Mouse (Mus musculus): ENCODE results near the gene Ppp1r15b.
A peak's percentile ranks its signal among the peaks of the same experiment; 100 is the strongest.

Gene Ppp1r15b

GRCm38 (mm10) chr1:133130638-133131560 is at the start of gene Ppp1r15b:
TSS of gene Ppp1r15b (plus strand) at chr1:133131143.
- DNase-seq (ENCODE audit: low spot score in 2 of 2), result peak; percentile 99

- no peak for DNase-seq (ENCODE audit: low spot score in 2 of 2)
Measured at GRCm38 (mm10) chr1:133083003-133083546, 47.9 kb upstream of the Ppp1r15b start.

- DNase-seq (ENCODE audit: low spot score in 2 of 2), result no peak
Measured at GRCm38 (mm10) chr1:133083942-133084625, 46.9 kb upstream of the Ppp1r15b start.

- no peak for DNase-seq (ENCODE audit: low spot score in 2 of 2)
Measured at GRCm38 (mm10) chr1:133084708-133085416, 46.1 kb upstream of the Ppp1r15b start.

- DNase-seq (ENCODE audit: low spot score in 2 of 2), result no peak
Measured at GRCm38 (mm10) chr1:133085417-133085742, 45.6 kb upstream of the Ppp1r15b start.

DNA sequence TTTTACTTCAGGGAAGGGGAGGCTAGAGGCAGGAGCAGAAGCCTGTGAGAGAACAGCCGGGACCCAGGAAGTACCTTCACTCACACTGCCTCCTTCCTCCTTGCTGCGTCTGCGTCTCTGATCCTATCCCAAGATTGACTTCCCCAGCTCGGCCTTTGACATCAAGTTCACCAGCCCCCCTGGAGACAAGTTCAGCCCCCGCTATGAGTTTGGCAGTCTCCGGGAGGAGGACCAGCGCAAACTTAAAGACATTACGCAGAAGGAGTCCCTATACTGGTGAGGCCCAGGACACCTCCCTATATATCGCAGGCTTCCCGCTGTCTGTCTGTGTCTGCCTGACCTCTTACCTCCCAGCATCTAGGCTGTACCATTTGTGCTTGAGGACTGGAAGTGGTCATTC is 44.1 kb upstream of the Ppp1r15b start:
- no peak for DNase-seq (ENCODE audit: low spot score in 2 of 2)

DNA sequence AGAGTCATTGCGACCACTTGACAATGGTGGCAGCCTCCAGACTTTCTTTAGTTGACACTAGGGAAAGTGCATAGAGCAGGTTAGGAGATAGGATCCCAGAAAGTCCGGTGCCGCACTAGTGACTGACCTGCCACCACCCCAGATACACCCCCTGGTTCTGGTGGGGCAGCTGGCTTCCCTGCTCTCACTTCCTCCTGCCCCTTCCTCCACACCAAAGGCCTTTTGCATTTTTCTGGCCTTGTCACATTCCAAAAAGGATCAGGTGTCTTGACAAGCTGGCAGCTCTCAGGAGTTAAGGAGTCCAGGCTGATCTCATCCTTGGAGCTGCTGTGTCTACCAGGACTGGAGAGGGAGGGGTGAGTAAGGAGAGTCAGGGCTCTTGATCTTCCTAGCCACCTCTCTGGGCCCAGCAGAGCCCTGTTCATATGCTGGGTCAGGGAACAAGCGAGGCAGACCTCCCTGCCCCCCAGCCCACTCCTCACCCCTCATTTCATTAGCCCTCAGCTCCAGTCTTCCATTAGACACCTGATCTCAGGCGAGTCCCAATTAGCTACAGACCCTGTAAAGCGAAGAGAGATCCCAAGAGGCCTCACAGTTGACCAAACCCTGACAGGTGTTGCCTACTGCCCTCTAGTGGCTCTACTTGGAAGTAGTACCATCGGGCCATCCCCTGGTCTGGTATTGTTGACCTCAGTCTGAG is 43.6 kb upstream of the Ppp1r15b start:
- peak in 1 of 2 experiments; percentile 53 for DNase-seq (ENCODE audit: low spot score in 2 of 2)

DNA sequence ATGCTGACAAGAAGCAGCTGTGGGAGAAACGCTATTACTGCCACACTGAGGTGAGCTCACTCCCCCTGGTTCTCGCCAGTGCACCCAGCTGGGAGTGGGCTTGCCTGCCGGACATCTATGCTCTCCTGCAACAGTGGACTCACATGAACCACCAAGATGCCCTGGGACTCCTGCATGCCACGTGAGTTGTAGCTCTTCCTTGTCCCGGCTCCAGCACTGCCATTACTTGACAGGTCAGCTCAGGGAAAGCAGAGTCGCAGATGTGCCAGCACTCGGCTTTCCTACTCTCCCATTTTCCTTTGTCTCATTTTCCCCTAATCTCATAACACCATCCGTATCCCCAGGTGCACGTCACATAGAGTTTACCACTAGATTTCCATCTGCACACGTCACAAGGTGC is 42.7 kb upstream of the Ppp1r15b start:
- no peak for DNase-seq (ENCODE audit: low spot score in 2 of 2)

- DNase-seq (ENCODE audit: low spot score in 2 of 2), result peak in 1 of 2 experiments; percentile 53
Measured at GRCm38 (mm10) chr1:133089415-133089814, 41.5 kb upstream of the Ppp1r15b start.

- no peak for DNase-seq (ENCODE audit: low spot score in 2 of 2)
Measured at GRCm38 (mm10) chr1:133090641-133091040, 40.3 kb upstream of the Ppp1r15b start.

DNA sequence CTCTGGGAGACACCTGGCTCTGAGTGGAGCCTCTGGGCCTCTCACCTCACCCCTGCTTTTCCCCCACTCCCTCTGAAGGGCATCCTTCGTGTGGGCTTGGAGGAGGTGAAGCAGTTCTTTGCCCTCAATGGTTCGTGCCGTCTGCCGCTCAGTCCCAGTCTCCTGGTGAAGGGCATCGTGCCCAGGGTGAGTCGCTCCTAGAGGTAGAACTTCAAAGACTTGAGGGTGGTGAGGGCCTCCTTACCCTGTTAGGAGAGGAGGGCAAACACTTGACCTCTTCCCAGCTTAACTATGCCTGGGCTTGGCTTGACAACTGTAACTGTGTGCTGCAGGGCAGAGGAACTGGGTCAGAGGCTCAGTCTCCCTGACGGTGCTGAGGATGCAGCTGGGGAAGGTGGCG is 39.5 kb upstream of the Ppp1r15b start:
- no peak for DNase-seq (ENCODE audit: low spot score in 2 of 2)

DNA sequence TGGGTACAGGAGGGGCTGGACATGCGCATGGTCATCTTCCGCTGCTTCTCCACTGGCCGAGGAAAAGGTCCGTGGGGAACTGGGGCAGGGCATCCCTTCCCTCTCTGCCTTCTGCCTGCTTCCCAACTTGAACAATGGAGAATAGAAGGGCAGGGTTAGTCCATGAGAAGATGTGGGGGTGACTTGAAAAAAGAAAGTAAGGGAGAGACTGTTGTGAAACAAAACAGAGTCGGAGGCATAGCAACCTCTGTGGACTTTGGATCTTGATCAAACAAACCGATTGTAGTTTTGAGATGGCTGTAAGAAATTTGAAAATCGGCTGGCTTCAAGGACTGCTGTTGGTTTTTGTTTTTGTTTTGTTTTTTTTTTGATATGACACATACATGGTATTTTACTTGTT is 37.2 kb upstream of the Ppp1r15b start:
- no peak for DNase-seq (ENCODE audit: low spot score in 2 of 2)

- peak; percentile 23 to 82 for DNase-seq (ENCODE audit: low spot score in 2 of 2)
Measured at GRCm38 (mm10) chr1:133100980-133101798, 29.8 kb upstream of the Ppp1r15b start.

- DNase-seq (ENCODE audit: low spot score in 2 of 2), result no peak
Measured at GRCm38 (mm10) chr1:133102108-133102507, 28.8 kb upstream of the Ppp1r15b start.

DNA sequence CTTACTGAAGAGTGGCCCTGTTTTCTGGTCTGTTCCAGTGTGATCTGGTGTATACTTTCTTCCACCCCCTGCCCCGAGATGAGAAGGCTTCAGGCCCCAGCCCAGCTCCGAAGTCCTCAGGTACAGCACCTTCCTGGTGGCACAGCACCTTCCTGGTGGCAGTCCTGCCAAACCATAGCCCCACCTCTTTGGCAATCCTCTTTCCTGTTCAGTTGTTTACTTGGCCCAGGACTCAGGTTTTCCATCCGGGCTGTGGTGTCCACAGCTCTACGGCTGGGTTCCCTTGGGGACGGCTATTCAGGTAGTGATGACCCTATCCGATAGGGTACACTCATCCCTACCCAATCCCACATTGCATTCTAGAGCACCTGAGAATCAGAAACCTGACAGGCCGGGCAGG is 27.6 kb upstream of the Ppp1r15b start:
- no peak for DNase-seq (ENCODE audit: low spot score in 2 of 2)

- no peak for DNase-seq (ENCODE audit: low spot score in 2 of 2)
Measured at GRCm38 (mm10) chr1:133103871-133104270, 27.1 kb upstream of the Ppp1r15b start.

- no peak for DNase-seq (ENCODE audit: low spot score in 2 of 2)
Measured at GRCm38 (mm10) chr1:133116108-133116507, 14.8 kb upstream of the Ppp1r15b start.

- DNase-seq (ENCODE audit: low spot score in 2 of 2), result no peak
Measured at GRCm38 (mm10) chr1:133118127-133118526, 12.8 kb upstream of the Ppp1r15b start.

DNA sequence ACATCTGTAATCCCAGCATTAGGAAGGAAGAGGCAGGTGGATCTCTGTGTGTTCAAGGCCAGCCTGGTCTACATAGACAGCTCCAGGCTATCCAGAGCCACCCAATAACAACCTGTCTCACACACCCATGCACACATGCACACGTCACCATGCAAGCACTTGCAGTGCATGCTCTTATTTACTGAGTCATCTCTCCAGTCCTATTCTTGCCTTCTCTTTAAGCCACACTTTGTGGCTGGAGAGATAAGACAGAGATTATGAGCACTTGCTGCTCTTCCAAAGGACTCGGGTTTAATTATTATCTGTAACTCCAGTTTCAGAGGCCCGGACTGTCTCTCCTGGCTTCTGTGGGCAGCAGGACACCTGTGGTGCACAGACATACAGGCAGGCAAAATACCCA is 12.1 kb upstream of the Ppp1r15b start:
- no peak for DNase-seq (ENCODE audit: low spot score in 2 of 2)

DNA sequence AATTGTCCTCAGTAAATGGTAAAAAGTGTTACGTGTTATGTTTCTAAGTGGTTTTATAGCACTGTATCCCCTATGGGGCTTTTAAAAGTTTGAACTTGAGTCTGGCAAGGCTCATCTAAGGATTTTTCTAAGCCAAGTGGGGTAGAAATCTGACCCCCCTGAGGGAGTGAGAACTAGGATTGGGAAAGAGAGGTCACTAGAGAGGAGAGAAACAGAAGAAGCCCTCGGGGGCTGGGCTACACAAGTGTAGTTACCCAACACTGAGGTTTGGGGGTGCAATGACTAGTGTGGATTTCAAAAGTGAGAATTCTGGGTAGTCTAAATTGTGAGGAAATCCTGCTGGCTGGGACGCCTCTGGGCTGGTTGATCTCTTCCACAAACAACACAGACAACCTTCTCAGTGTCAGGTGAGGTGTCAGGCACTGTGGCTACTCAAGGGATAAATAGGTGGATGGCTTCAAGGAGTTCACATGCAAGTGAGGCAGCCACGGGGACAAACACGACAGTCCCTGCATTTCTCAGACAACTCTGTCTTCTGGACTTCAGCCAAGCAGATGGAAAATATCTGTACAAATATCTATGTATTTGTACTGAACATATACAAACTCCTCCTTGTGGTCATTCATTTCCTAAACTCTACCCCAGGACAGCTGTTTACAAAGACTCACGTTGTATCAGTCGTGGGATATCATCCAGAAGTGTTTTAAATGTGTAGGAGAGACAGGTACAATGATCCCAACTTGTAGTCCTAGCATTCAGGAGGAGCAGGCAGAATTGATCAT is 10.8 kb upstream of the Ppp1r15b start:
- no peak for DNase-seq (ENCODE audit: low spot score in 2 of 2)
